Mouse (Mus musculus): ENCODE data around the gene Gpm6b.

Gene Gpm6b

DNA sequence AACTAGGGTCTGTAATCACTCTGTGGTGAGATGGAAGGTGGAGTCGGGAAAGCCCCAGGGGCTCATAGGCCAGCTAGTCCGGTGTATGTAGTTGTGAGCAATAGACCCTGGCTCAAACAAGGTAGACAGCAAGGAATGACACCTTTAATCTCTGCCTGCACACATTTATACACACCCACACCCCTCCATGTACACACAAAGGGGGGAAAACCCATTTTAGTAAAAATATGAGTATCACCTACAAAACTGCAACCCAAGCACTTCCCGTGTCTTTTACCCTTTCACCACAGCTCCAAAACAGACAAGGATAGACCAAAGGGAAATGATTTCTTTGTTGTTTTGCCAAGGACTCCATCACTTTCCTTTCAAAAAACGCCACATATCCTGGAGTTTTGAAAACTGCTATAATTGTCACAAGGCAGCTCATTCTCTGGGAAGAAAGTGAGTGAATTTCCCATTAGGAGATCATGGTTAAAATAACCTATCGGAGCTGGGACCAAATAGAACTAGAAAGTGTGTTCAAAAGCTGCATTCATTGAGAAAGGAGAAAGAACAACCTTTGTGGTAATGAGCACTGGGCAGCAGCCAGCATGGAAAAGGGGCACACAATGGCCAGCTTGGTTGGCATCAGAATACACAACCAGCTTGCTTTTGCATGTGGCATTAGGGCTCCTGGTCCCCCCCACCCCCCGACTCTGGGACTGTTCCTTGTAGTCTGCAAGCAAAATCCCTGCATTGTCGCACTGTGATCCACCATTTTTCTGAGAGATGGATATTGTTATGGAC is 68.9 kb downstream of the Gpm6b start:
- DNase-seq, result no peak

DNA sequence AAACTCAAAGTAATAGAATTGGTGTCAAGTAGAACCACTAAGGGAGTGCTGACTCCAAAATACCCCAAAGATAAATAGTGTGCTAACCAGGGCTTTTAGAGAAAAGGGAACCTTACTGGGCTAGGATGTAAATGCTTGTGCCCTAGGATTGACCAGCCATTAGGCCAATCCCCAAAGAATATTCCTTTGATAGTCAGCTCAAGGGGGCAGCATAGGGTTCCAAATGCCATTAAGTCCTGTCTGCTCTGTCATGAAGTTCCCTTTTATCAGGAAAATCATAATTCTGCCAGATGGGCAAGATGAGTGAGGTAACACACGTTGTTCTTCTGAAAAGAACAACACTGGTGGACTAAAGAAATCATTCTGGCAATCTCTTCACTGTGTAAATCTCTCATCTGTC is 70.1 kb downstream of the Gpm6b start:
- no peak for DNase-seq

DNA sequence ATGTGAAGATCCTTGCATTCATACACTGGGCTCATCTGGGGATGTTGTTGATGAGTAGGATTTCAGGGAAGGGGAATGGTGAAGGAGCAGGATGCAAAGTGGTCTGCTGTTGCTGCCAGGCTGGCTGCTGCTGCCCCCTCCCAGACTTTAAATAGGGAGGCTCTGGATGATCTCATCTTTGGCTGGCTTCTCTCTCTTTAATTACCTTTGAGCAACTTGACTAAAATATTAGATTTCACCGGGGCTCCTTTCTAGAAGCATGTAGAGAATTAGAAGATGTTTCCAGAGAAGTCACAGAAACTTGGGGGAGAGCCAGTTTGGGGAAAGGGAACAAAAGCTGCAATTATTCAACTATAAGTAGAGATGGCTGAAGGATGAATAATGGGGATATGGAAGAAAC is 76.5 kb downstream of the Gpm6b start:
- DNase-seq, result no peak

DNA sequence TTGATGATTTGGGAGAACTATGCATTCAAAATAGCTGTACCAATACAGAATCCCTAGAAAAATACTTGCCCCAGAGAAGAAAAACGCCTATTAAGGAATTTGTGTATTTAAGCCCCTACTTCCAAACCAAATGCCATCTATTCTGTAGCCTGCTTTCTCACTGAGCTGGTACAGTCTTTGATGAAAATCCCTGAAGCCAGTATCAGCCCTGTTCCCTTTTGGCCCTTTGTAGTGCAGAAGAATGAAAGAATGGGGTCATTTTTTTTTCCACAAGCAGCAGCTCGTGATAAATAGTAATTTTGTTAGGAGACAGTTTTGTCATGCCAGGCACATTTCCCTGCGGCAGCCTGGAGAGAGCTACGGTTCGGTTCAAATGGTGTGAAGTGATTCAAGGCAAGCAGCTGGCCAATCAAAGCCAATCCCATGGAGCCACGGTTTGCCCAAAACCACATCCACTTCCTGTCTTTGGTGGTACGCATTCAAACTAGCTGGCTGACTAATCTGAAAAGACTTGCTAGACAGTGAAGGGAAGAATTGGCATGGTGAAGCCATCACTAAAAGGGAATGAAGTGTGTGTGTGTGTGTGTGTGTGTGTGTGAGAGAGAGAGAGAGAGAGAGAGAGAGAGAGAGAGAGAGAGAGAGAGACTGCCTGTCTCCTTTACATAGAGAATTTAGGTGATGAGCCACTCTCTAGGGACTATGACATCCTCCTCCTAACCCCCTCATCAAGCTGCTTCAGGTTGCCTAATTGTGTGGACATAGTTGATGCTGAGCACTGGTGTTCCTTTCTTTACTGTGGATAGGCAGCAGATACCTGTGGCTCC is 78.1 kb downstream of the Gpm6b start:
- no peak for DNase-seq

DNA sequence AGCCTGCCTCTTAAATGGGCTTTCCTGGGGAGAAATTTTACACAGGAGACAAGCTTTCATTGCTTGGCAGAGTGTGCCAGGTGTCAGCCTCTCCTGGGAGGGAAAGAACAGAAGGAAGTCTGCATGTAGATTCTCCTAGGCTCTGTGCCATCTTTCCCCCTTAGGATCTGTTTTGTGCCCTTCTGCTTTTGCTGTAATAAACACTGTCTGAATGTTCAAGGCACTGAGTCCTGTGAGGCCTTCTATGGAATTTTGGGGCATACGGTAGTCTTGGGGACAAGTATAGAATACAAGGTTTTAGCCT is 78.6 kb downstream of the Gpm6b start:
- no peak for DNase-seq

DNA sequence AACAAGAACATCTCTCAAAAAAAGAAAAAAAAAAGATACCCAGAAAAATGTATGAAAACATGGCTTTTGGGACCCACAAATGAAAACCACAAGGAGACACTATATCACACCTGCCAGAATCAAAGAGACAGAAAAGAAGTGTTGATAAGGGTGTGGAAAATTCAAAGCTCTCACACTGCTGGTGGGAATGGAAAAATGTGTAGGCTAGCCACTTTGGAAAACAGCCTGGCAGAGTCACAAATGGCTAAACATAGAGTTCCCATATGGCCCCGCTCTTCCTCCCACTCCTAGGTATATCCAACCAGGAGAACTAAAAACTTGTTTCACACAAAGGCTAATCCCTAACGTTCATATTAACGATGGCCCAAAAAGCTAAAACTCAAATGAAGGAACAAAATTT is 84.5 kb downstream of the Gpm6b start:
- no peak for DNase-seq

DNA sequence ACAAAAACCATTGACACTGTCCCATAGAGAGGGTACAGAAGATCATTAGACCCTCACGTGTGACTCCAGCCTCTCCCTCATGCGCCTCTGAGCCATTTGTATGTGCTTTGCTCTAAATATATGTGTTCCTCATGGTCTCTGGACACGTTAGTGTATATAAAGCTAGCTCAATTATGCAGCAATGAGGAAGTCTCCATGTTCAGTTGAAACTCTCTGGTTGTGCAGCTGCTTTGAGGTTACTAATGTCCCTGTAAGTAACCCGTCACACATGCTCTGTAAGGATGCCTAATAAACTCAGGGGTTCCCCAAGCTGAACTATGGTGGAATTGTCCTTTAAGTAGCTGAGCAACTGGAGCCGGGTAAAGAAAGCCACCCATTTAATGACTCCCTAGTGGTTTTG is 88.9 kb downstream of the Gpm6b start:
- DNase-seq, result no peak

DNA sequence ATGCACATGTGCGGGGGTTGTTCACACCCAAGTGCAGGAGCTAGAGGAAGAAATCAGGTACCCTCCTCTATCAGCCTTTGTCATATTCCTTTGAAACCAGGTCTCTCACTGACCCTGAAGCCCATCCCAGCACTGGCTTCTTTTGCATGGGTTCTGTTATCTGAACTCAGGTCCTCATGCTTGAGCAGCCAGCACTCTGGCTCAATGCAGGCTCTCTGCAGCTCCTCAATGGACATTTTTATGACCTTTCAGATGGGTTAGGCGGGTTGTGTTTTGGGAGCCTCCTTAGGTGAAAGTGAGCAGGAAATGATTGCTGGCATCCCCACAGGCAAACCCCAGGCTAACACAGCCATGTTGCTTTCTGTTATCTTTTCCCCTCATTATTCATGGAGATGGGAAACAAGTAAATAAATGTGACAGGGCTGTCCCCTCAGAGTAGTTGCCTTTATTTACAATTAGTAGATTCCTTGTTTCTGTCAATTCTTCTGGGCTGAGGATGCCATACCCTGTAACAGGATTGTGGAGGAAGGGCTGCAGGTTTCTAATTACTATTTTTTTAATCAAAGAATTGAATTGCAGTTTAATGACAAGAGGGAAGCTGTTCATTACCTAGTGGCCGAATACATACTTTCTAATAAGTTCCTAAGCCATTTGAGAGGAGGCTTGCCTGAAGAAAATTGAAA is 89.6 kb downstream of the Gpm6b start:
- DNase-seq, result no peak

DNA sequence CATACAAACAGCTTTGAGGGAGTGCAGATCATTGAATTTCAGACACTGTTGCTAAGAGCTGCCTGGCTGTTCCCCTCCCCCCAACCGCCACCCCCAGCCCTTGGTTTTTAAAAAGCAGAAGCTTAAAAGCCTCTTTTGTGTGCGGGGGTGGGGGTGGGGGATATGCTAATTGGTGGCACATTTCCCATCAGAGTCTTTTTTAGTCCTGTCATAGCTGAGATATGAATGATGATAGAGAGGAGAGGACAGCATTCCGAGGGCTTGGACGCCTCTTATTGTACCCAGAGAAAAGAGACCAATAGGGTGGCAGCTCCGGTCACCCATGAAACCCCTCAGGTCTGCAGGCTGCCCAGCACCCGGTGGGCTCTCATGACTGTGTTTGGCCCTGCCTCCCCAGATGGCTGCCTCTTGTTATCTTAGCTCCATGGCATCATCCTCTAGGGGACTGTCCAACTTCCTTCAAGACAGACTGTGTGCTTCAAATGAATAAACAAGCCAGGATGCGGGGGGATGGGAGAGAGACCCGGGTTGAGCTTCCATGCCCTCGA is 90.3 kb downstream of the Gpm6b start:
- peak in 1 of 2 experiments; percentile 6 for DNase-seq

DNA sequence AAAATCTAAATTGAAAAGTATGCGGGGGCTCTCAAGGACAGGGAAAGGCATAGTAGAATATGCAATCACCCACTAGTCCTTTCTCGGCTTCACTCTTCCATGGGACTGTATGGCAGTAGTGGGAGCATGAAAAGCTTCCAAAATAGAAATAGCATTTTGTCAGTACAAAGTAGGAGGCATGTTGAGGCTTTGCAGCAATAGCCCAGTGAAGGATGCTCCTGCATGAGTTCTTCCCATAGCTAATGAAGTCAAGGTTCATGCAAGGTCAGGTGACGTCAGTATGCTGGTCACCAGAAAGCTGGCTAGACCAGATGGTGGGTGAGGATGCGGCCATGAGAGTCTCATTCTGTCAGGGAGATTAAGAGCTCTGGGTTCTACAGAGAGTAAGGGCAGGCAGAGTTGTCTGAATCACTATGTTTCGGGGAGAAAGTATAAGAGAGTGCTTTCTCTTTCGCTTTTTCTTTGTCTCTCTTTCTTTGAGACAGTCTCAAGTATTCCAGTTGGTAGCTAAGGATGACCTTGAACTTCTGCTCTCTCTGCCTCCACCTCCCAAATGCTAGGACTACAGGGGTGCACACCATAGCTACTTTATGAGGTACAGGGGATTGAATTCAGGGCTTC is 95.9 kb downstream of the Gpm6b start:
- no peak for DNase-seq

DNA sequence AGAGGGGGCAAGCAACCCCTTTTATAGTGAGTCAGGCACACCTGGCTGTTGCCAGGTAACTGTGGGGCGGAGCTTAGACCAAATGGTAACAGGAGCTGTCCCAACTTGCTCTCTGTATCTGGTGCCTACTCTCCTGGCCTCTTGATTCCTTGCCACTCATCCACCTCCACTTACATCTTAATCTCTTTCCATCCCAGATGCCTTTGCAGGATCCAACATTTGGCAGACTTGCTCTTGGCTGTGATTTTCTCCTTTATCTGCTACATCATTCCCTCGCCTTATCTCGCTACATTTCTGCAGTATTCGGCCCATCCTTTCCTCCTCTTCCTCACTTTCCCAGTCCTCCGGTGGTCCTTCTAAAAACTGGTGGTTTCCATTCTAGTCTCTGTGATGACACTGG is 99.6 kb downstream of the Gpm6b start:
- DNase-seq, result no peak

DNA sequence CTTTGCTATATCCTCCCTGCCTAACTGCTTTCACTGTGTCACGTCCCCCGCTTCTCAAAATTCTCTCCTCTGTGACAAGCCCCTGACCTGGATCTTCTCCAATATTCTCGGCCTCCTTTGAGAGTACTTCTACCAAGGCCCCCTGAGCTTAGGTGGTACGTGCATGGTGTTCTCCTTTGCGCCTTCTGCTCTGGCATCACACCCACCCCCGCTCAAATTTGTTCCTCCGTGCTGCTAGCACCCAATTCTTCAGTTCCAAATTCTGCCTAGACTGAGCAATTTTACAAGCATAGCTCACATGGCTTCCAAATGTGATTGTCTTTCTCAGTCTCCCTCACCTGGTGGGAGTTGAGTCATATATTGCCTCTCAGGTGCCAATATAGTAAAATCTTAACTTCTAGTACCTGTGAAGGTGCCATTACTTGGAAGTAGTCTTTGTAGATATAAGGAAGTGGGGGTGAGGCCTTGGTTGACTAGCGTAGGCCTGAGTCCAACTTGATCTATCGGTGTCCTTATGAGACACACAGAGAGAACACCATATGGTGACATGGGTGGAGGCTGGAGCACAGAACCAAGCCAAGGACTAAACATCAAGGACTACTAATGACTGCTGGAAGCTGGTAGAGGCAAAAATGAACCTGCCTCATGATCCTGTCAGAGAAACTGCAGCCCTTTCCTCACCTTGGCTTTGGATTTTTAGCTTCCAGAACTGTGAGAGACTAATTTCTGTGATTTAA is 100.2 kb downstream of the Gpm6b start:
- DNase-seq, result no peak

DNA sequence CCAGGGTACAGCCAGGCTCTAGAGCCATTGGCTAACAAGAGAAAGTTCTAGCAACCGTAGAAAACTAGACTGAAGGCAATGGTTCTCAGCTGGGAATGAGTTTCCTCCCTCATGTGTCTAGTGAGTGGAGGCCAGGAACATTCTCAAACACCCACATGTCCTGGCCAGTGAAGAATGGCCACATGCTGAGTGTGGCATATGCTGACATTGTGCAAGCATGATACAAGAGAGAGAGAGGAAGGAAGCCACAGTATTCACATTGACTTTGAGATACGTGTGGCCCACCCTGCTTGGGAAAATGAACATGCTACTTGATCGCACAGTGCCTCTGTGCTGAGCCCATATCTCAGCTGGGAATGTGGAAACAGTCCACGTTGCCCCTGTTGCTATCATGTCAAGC is 101.2 kb downstream of the Gpm6b start:
- no peak for DNase-seq

DNA sequence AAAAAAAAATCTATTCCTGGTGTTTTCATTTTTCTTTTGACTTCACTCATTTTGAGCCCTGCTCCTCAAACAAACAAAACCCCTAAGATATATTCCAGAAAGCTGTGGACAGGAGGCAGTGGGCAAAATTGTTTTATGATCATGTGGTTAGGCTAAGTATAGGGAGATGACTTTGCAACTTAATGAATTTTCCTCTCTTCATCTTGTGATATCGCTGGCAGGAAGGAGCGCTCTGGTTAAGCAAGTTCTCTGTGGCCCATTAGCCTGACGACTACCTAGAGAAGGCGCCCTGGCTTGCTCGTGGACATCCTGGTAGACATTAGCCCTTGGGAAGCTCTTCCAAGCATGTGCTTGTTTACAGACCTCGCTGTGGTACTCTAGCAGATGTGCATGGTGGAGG is 103.1 kb downstream of the Gpm6b start:
- DNase-seq, result no peak

DNA sequence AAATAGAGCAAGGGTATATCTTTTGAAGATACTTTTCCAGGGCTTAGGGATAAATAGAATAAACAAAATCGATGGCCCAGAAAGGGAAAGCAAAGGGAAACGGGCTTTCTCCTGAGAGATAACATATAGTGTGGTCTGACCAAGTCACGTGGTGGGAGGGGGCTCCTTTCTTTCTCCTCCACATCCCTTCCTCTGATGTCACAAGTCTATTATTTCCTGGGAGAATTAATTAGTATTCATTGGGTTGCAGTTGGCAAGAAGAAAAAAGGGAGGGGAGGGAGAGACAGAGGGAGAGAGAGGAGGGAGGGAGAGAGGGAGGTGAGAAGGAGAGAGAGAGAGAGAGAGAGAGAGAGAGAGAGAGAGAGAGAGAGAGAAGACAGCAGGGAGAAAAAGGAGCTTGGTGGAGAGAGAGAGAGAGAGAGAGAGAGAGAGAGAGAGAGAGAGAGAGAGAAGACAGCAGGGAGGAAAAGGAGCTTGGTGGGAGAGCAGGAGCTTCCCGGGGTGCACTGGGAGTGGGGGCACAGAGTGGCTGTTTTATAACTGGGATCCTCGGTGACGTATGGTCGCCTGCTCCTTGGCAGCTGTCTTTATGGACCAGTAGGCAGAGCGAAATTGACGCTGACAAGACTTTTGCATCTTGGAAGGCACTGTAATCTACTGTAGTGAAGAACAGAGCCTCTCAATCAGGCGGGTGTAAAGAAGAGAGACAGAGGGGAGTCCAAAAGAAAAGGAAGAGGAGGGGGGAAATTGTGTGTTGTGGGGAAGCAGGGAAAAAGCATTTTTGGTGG is 105.7 kb downstream of the Gpm6b start:
- no peak for DNase-seq

DNA sequence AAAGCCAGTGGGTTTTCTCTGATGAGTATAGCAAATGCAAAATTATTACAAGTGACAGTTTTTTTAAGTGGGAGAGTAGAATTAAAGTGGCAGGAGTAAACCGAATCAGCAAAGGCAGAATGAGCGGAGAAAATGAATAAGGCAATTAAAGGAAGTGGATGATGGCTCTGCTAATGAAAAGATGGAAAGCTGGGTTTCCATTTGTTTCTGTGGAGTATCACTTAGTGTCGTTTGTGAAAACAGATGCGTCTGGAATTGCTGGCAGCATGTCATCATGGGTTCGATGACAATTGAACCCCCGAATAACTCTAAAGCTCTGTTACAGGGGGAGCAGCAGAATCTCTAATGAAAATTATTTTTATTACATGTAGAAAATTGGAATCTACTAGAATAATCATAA is 109.4 kb downstream of the Gpm6b start:
- DNase-seq, result no peak

DNA sequence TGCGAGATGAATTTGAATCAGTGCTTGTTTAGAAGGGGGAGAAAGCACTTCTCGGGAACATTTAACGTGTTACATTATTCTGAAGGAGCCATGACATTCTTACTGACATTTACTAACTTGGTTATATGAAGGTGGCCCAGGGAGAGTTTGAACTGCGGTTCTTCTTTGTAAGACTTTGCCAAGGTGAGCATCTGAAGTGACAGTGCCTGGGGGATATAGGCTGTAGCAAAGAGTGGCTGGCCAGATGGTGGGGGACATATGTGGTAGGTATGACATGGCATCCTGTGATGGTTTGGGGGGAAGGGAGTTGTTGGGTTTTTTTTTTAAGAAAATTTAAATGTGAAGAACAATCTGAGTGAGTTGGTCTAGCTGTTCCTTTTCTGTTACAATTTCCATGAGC is 109.9 kb downstream of the Gpm6b start:
- no peak for DNase-seq

DNA sequence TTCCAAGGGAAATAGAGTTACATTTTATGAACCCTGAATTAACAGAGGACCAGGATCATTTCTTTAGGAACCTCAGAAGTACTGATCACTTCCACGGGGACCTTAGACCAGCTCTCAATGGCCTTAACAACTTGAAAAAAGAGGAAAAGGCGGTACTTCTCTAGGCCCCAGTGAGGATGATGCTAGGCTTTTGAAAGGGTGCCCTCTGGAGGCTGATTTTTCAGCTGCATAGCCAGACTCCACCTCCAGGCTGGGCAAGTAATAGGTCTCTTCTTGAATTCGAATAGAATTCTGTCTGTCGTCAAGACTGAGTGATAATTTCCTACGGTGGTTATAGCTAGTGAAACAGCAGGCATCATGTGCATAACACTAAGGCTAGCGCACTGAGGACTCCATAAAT is 113.1 kb downstream of the Gpm6b start:
- DNase-seq, result peak; percentile 60 to 81

DNA sequence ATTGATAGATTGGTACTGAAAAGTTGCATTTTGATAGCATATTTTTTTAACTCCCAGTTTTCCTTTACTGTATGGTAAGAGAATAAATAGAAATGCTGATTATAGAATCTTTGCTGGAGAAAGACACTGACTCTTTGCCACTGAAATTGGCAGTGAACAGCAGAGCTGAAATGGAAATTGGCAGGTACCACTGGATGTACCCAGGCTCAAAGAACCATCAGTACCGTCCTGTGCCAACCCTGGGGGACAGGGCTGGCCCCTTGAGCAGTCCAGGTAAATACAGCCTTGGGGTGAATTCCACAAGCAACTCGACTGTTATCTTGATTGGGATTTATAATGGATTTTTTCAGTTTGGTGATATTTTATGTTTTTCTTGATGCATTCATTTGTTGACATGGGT is 114.7 kb downstream of the Gpm6b start:
- DNase-seq, result no peak

DNA sequence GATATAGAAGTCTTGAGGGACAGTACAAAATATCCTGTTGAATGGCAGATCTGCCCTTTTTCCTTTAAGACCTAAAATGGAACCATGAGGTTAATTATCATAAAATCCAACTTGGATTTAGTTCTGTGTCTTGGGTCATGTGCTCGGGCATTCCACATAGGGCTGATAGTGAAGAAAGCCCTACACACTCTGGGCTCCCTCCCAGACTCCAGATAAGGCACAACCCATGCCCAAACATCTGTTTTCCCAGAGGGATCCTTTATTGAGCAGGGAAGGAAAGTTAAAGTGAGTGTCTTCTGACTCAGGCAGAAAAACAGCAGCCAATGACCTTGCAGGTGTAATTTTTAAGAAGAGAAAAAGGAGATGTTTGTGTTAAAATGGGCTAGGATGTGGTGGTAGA is 116.2 kb downstream of the Gpm6b start:
- DNase-seq, result no peak

DNA sequence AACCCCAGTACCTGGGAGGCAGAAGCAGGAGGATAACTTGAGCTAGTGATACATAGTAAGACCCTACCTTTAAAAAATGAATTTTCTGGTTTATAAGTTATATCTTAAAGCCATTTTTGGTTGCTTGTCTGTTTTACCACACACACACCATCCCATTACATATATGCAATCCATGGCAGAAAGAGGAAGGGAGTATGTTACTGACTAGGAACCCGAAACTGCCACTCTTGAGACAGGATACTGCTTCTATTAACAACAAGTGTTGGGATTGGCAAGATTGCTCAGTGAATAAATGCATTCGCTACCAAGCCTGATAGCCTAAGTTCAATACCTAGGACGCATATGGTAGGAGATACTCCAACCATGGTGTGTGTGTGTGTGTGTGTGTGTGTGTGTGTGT is 117.6 kb downstream of the Gpm6b start:
- no peak for DNase-seq

DNA sequence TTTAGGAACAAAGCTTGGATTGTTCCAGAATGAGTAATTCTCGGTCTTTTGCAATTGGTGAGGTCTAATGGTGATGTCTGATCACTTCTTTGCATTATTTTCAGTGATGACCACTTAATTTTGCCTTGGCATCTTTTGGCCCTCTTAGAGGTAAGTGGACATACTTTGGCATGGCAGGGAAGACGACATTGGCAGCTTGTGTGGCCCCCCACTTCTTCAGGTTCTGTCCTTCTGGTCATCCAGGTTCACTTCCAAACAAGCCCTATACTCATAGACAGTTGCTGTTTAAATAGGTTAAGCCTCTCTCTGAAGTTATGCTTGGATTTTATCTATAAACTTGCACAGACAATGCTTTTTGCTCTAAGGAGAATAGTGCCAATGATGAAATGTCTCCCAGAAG is 120.2 kb downstream of the Gpm6b start:
- DNase-seq, result no peak

Data from kidney, postnatal 36 days (tissue).